8 mouse cellular contexts compared by ENCODE assay signal in the genomic region with DNA sequence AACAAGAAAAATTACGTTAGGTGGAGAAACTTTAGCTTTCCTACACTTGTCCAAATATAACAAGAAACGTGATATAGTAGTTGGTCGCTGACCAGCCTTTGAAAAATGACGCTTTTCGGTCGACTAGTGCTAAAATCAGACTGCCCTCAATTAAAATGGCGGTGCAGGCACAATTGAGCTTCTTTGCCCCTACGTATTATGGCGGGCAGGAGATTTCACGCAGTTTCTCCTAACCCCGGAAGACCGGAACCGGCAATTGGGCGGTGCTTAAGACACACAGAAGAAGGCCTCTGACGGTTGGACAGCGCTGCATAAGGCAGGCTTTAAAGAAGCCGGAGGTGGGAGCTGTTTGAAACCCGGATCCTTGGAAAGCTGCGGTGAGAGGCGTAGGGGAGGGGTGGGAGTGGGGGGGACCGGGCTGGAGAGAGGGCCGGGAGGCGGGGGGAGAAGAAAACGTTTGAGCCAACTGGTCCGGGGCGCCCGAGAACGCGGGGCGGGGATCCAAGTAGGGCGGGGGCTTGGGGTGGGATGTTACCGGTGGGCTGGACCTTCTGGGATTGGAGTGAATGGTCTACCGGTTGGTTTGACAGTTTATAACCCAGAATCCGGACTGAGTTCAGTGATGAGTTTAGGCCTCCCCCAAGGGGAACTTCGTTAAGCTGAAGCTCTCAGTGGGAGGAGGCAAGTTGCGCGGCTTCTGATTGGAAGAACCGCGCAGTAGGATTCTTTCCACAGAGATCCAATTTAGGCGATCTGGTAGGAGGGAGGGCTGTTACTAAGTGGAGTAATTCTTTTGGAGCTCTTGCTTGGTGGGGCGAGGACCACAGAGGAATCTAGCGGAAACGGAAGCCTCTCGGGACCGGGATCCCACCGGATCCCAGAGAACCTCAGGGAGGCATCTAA. TPM values are rescaled to one million over a fixed set of nuclear protein-coding genes. Genes with fewer than 3 reads are reported as not detected.
A peak's percentile ranks its signal among the peaks of the same experiment; 100 is the strongest.
DNase-seq lines count a peak whose midpoint lies in the region; ATAC-seq and TF ChIP-seq lines count a peak whose summit lies in the region.

No protein-coding gene starts in this region.

- WGBS in embryonic facial prominence, embryonic 13.5 days: under 1% methylated on average over 45 of the region's 46 CpGs
- WGBS in kidney, adult 2 months: under 1% methylated on average over 46 of the region's 46 CpGs
- under 1% methylated on average over 46 of the region's 46 CpGs for WGBS in limb, embryonic 12.5 days
- under 1% methylated on average over 46 of the region's 46 CpGs for whole genome bisulfite sequencing in midbrain, embryonic 15.5 days
- WGBS in spleen, adult 2 months: under 1% methylated on average over 46 of the region's 46 CpGs

- peak overlapping the region; percentile 84 for H3K4me2 ChIP-seq in embryonic facial prominence, embryonic 13.5 days
- H3K4me2 ChIP-seq in limb, embryonic 12.5 days: peak overlapping the region; percentile 96
- peak overlapping the region; percentile 70 for H3K4me2 ChIP-seq in midbrain, embryonic 15.5 days

- no peaks in the 10 kb centered on the region for H3K27me3 ChIP-seq in embryonic facial prominence, embryonic 13.5 days
- H3K27me3 ChIP-seq in kidney, adult 2 months (replicated peaks; ENCODE audit: control insufficient read depth, insufficient read depth, low read length): no peaks in the 10 kb centered on the region
- no peaks in the 10 kb centered on the region for H3K27me3 ChIP-seq in limb, embryonic 12.5 days
- H3K27me3 ChIP-seq in midbrain, embryonic 15.5 days (replicated peaks): no peaks in the 10 kb centered on the region
- H3K27me3 ChIP-seq in spleen, adult 2 months (ENCODE audit: control insufficient read depth, insufficient read depth, low read length): no peaks in the 10 kb centered on the region

- peak; percentile 92 for ATAC-seq in embryonic facial prominence, embryonic 13.5 days (ENCODE audit: insufficient number of reproducible peaks, insufficient read depth, low FRiP score, low TSS enrichment, low read depth)
- ATAC-seq in limb, embryonic 12.5 days (ENCODE audit: insufficient number of reproducible peaks, insufficient read depth, low FRiP score, low TSS enrichment, low read depth): peak; percentile 89
- peak; percentile 95 for ATAC-seq in midbrain, embryonic 15.5 days (replicated peaks)

- no peak for TF ChIP-seq POLR2A in kidney, adult 2 months (IDR thresholded peaks at IDR 0.05; ENCODE audit: low read depth, low read length)
- peak; percentile 34; the same call in 1 of the 2 replicates for TF ChIP-seq POLR2A in spleen, adult 2 months (IDR thresholded peaks at IDR 0.05; ENCODE audit: low read depth, low read length)

- H3K9me3 ChIP-seq in embryonic facial prominence, embryonic 13.5 days: no peaks in the 10 kb centered on the region
- H3K9me3 ChIP-seq in limb, embryonic 12.5 days: no peaks in the 10 kb centered on the region
- no peaks in the 10 kb centered on the region for H3K9me3 ChIP-seq in midbrain, embryonic 15.5 days

- peak overlapping the region; percentile 88 for H3K9ac ChIP-seq in embryonic facial prominence, embryonic 13.5 days
- H3K9ac ChIP-seq in limb, embryonic 12.5 days (replicated peaks): peak overlapping the region; percentile 87
- peak overlapping the region; percentile 91 for H3K9ac ChIP-seq in midbrain, embryonic 15.5 days

- peaks cover 56% of the 10 kb centered on the region for H3K36me3 ChIP-seq in embryonic facial prominence, embryonic 13.5 days
- H3K36me3 ChIP-seq in kidney, adult 2 months (ENCODE audit: control insufficient read depth, insufficient read depth, low read length): peaks cover 2% of the 10 kb centered on the region
- H3K36me3 ChIP-seq in limb, embryonic 12.5 days: peaks cover 60% of the 10 kb centered on the region
- H3K36me3 ChIP-seq in midbrain, embryonic 15.5 days (replicated peaks): peaks cover 26% of the 10 kb centered on the region
- peaks cover 28% of the 10 kb centered on the region for H3K36me3 ChIP-seq in spleen, adult 2 months (ENCODE audit: control insufficient read depth, insufficient read depth, low read length)

- no peak for TF ChIP-seq CTCF in kidney, adult 2 months (conservative IDR thresholded peaks at IDR 0.05; ENCODE audit: insufficient read depth, insufficient read length, low read depth, low read length)
- no peak for TF ChIP-seq CTCF in spleen, adult 2 months (IDR thresholded peaks at IDR 0.05; ENCODE audit: extremely low read depth, insufficient read depth, insufficient read length, insufficient replicate concordance)

- H3K27ac ChIP-seq in embryonic facial prominence, embryonic 13.5 days: peak overlapping the region; percentile 99
- peak overlapping the region; percentile 94 for H3K27ac ChIP-seq in kidney, adult 2 months (ENCODE audit: insufficient read depth, low read depth, low read length)
- peak overlapping the region; percentile 96 for H3K27ac ChIP-seq in limb, embryonic 12.5 days
- H3K27ac ChIP-seq in midbrain, embryonic 15.5 days: peak overlapping the region; percentile 94
- H3K27ac ChIP-seq in spleen, adult 2 months (ENCODE audit: insufficient read depth, low read length): peak overlapping the region; percentile 90

- peak overlapping the region; percentile 82 for H3K4me3 ChIP-seq in embryonic facial prominence, embryonic 13.5 days
- H3K4me3 ChIP-seq in kidney, adult 2 months (ENCODE audit: insufficient read depth, low read depth, low read length): peak overlapping the region; percentile 82
- H3K4me3 ChIP-seq in limb, embryonic 12.5 days (replicated peaks): peak overlapping the region; percentile 84
- H3K4me3 ChIP-seq in midbrain, embryonic 15.5 days: peak overlapping the region; percentile 68
- H3K4me3 ChIP-seq in spleen, adult 2 months (ENCODE audit: extremely low read depth, insufficient read depth, insufficient read length): peak overlapping the region; percentile 88

- peaks cover 13% of the 10 kb centered on the region for H3K4me1 ChIP-seq in embryonic facial prominence, embryonic 13.5 days
- peaks cover 10% of the 10 kb centered on the region; the same call in 1 of the 2 replicates for H3K4me1 ChIP-seq in kidney, adult 2 months (ENCODE audit: control insufficient read depth, insufficient read depth, low read length)
- peaks cover 10% of the 10 kb centered on the region for H3K4me1 ChIP-seq in limb, embryonic 12.5 days (replicated peaks)
- peaks cover 20% of the 10 kb centered on the region for H3K4me1 ChIP-seq in midbrain, embryonic 15.5 days
- H3K4me1 ChIP-seq in spleen, adult 2 months (ENCODE audit: control insufficient read depth, insufficient read depth, insufficient read length): peaks cover 7% of the 10 kb centered on the region; the same call in 1 of the 2 replicates

- DNase-seq in 3134 (ENCODE audit: extremely low read depth, insufficient read length, low spot score): peak; percentile 94
- peak; percentile 92 for DNase-seq in adrenal gland, postnatal 36 days
- DNase-seq in heart, adult 18-20 months: peak; percentile 94 to 97
- peak; percentile 98 for DNase-seq in kidney, adult 2 months
- peak; percentile 89 to 92 for DNase-seq in spleen, adult 2 months (ENCODE audit: low read depth in 1 of 2, low spot score in 2 of 2)

RNA-seq across cellular contexts. Expression of a gene that starts 8.0 kb away (rescaled TPM):
- 10 to 100 TPM; 56.5 to 66.7 TPM for total RNA-seq in adrenal gland, postnatal 36 days (2021)
- polyA plus RNA-seq in embryonic facial prominence, embryonic 13.5 days (2015; fragmentation: Nextera tagmentation; extraction: Ambion mirVana): 12.2 and 15.3 TPM in 2 replicates
- 10 to 100 TPM; 24.2 to 31.1 TPM for total RNA-seq in heart, adult 18-20 months (2021)
- 19.1 and 23.7 TPM in 2 replicates for polyA plus RNA-seq in kidney, adult 2 months (2012; rRNA removed)
- polyA plus RNA-seq in limb, embryonic 12.5 days (2016; fragmentation: Nextera tagmentation; extraction: Ambion mirVana): 11.7 and 13.0 TPM in 2 replicates
- polyA plus RNA-seq in midbrain, embryonic 15.5 days (2015; fragmentation: Nextera tagmentation; extraction: Ambion mirVana): 13.8 and 15.9 TPM in 2 replicates
- 56.1 and 61.0 TPM in 2 replicates for polyA plus RNA-seq in spleen, adult 2 months (2012; rRNA removed)

RNA-seq across cellular contexts. Expression of a gene that starts 11.6 kb away (rescaled TPM):
- total RNA-seq in adrenal gland, postnatal 36 days (2021): 10 to 100 TPM; 44.3 to 48.3 TPM
- polyA plus RNA-seq in embryonic facial prominence, embryonic 13.5 days (2015; fragmentation: Nextera tagmentation; extraction: Ambion mirVana): 46.0 and 48.3 TPM in 2 replicates
- total RNA-seq in heart, adult 18-20 months (2021): 10 to 100 TPM; 21.1 to 22.2 TPM
- polyA plus RNA-seq in kidney, adult 2 months (2012; rRNA removed): 58.7 and 62.6 TPM in 2 replicates
- polyA plus RNA-seq in limb, embryonic 12.5 days (2016; fragmentation: Nextera tagmentation; extraction: Ambion mirVana): 41.0 and 43.7 TPM in 2 replicates
- 40.5 TPM in 2 replicates for polyA plus RNA-seq in midbrain, embryonic 15.5 days (2015; fragmentation: Nextera tagmentation; extraction: Ambion mirVana)
- 76.5 and 84.4 TPM in 2 replicates for polyA plus RNA-seq in spleen, adult 2 months (2012; rRNA removed)

RNA-seq across cellular contexts. Expression of a gene that starts 22.0 kb away (rescaled TPM):
- 1 to 10 TPM; 3.8 to 4.4 TPM for total RNA-seq in adrenal gland, postnatal 36 days (2021)
- polyA plus RNA-seq in embryonic facial prominence, embryonic 13.5 days (2015; fragmentation: Nextera tagmentation; extraction: Ambion mirVana): 11.8 and 13.1 TPM in 2 replicates
- total RNA-seq in heart, adult 18-20 months (2021): 1 to 10 TPM; 1.3 TPM
- polyA plus RNA-seq in kidney, adult 2 months (2012; rRNA removed): 3.0 and 3.4 TPM in 2 replicates
- polyA plus RNA-seq in limb, embryonic 12.5 days (2016; fragmentation: Nextera tagmentation; extraction: Ambion mirVana): 16.8 and 17.8 TPM in 2 replicates
- 16.1 and 16.4 TPM in 2 replicates for polyA plus RNA-seq in midbrain, embryonic 15.5 days (2015; fragmentation: Nextera tagmentation; extraction: Ambion mirVana)
- polyA plus RNA-seq in spleen, adult 2 months (2012; rRNA removed): 4.1 and 6.2 TPM in 2 replicates

RNA-seq across cellular contexts. Expression of a gene that starts 40.8 kb away (rescaled TPM):
- 10 to 100 TPM; 83.6 to 95.9 TPM for total RNA-seq in adrenal gland, postnatal 36 days (2021)
- 52.1 and 55.6 TPM in 2 replicates for polyA plus RNA-seq in embryonic facial prominence, embryonic 13.5 days (2015; fragmentation: Nextera tagmentation; extraction: Ambion mirVana)
- total RNA-seq in heart, adult 18-20 months (2021): 10 to 100 TPM; 47.1 to 56.4 TPM
- polyA plus RNA-seq in kidney, adult 2 months (2012; rRNA removed): 17.0 and 18.6 TPM in 2 replicates
- 77.2 and 79.4 TPM in 2 replicates for polyA plus RNA-seq in limb, embryonic 12.5 days (2016; fragmentation: Nextera tagmentation; extraction: Ambion mirVana)
- 60.4 and 68.0 TPM in 2 replicates for polyA plus RNA-seq in midbrain, embryonic 15.5 days (2015; fragmentation: Nextera tagmentation; extraction: Ambion mirVana)
- polyA plus RNA-seq in spleen, adult 2 months (2012; rRNA removed): 37.7 and 38.5 TPM in 2 replicates

RNA-seq across cellular contexts. Expression of a gene that starts 48.4 kb away (rescaled TPM):
- total RNA-seq in adrenal gland, postnatal 36 days (2021): 10 to 100 TPM; 19.6 to 20.2 TPM
- polyA plus RNA-seq in embryonic facial prominence, embryonic 13.5 days (2015; fragmentation: Nextera tagmentation; extraction: Ambion mirVana): 18.6 and 19.0 TPM in 2 replicates
- 10 to 100 TPM in 1 of 2 experiments, 1 to 10 TPM in 1; 9.7 to 11.4 TPM for total RNA-seq in heart, adult 18-20 months (2021)
- 12.5 and 13.1 TPM in 2 replicates for polyA plus RNA-seq in kidney, adult 2 months (2012; rRNA removed)
- 15.9 and 18.0 TPM in 2 replicates for polyA plus RNA-seq in limb, embryonic 12.5 days (2016; fragmentation: Nextera tagmentation; extraction: Ambion mirVana)
- 17.4 and 17.5 TPM in 2 replicates for polyA plus RNA-seq in midbrain, embryonic 15.5 days (2015; fragmentation: Nextera tagmentation; extraction: Ambion mirVana)
- polyA plus RNA-seq in spleen, adult 2 months (2012; rRNA removed): 12.0 and 14.6 TPM in 2 replicates

Comparison
In these comparisons a context has a peak if more than half of its experiments do, and no peak if none do; other contexts are left out.
1. Peak in every context shown above with its lines: DNase-seq, ATAC-seq, H3K4me3 ChIP-seq and H3K27ac ChIP-seq.